Mouse (Mus musculus): ENCODE data around the gene Rad23a. TPM values are rescaled to one million over a fixed set of nuclear protein-coding genes. Genes with fewer than 3 reads are reported as not detected.

The Rad23a gene
- total RNA-seq, 2 experiments from 2014 or later, result 63.8 to 77.0 TPM

GRCm38 (mm10) chr8:84814555-84815441 lies 25.7 kb downstream of the Rad23a start:
- DNase-seq (ENCODE audit: low spot score in 2 of 2), result no peak

DNA sequence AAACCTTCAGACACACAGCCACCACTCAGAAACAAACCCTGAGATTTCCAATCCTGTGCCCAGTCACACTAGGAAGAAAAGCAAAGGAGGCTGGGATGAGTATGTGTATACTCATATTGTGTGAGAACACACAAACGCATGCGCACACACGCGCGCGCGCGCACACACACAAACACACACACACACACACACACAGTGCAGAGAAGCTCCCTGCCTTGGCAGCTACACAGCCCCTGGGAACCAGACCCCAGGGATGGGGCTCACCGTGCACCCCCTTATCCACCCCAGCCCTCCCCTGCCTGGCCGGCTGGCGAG lies 26.3 kb downstream of the Rad23a start:
- no peak for DNase-seq (ENCODE audit: low spot score in 2 of 2)

- no peak for DNase-seq (ENCODE audit: low spot score in 2 of 2)
These were observed 26.6 kb downstream of the Rad23a start for GRCm38 (mm10) chr8:84813830-84814229.

- DNase-seq (ENCODE audit: low spot score in 2 of 2), result peak in 1 of 2 experiments; percentile 92
These were observed 27.4 kb downstream of the Rad23a start for GRCm38 (mm10) chr8:84813059-84813458.

- no peak for DNase-seq (ENCODE audit: low spot score in 2 of 2)
These were observed 29.2 kb downstream of the Rad23a start for GRCm38 (mm10) chr8:84811303-84811702.

DNA sequence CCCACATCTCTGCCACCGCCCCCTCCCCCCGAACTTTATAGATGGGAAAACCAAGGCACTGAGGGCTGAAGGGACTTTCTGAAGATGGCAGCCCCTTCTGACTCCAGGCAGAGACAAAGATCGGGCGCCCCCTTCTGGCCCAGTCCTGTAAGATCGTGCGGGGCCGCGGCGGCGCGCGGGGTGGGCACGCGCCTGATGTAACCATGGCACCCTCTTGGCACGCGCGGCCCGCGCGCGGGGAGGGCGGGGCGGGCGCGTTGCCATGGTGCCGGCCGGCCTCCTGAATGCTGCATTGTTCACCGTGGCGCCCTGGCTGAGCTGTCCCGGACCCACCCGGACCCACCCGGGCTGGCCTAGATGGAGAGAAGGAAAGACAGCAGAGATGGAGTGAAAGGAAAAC lies 29.6 kb downstream of the Rad23a start:
- DNase-seq (ENCODE audit: low spot score in 2 of 2), result peak; percentile 95 to 99

DNA sequence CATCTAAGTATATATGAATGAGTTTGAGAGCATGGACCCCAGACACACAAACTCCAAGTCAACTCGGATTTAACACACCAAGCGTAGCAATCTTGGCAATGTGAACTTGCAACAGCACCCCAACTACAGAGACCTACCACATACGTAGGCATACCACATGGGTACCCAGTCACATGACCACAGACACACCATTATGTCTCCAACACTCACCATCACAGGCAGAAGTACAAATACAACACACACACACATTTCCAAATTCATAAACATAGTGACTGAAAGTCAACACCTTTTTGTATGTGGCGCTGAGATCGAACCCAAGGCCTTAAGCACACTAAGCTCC lies 30.6 kb downstream of the Rad23a start:
- DNase-seq (ENCODE audit: low spot score in 2 of 2), result no peak

- no peak for DNase-seq (ENCODE audit: low spot score in 2 of 2)
These were observed 31.1 kb downstream of the Rad23a start for GRCm38 (mm10) chr8:84809109-84809940.

DNA sequence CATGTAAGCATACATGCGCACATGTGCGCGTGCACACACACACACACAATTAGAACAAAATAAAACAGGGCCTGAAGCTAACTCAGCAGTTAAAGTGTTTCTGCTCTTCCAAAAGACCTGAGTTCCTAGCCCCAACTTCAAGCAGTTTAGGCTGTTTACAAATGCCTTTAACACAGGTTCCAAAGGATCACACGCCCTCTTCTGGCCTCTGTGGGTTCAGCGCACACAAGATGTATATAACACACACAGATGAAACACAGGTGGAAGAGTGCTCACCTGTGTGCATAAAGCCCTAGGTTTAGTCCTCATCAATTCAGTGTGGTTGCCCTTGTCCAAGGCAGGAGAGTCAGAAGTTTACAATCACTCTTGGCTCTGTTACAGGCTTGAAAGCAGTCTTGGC lies 34.4 kb downstream of the Rad23a start:
- DNase-seq (ENCODE audit: low spot score in 2 of 2), result no peak

DNA sequence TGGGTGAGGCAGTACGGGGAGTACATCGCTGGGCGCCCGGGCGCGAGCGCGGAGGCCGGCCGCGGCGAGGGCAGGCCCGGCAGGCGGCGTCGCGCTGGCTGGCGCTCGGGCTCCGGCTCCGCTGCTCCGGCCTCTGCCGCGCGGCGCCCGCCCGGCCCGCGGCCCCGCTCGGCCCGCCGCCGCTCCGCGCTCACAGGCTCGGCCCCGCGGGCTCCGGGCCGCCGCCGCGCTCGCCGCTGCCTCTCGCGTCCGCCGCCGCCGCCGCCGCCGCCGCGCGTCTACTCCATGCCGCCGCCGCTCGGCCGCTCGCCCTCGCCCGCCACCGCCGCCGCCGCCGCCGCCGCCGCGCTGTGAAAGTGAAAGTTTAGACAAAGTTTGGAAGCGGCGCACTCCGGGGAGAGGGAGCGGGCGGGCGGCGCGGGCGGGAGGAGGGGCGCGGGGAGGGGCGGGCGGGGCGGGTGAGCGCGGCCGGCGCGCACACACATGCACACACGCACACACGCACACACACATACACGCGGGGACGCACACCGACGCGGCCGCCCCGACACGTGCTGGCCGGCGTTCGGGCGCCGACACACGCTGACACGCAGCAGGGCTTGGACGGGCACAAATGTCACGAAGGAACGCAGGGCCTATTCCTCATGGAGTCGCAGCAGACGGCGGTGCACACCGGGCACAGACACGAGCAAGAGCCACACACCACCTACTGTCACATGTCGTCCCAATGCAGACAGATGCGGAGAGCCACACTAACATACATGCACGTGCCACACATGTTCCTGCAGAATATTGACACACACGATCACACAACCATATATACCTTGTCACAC lies 40.2 kb downstream of the Rad23a start, which contains the start of gene Nfix:
TSS of gene Nfix (minus strand) at position 346 of the 833 bp plus-strand sequence.
- peak in 1 of 2 experiments; percentile 72 for DNase-seq (ENCODE audit: low spot score in 2 of 2)

- DNase-seq (ENCODE audit: low spot score in 2 of 2), result peak in 1 of 2 experiments; percentile 65
These were observed 41.1 kb downstream of the Rad23a start for GRCm38 (mm10) chr8:84799136-84799931.

GRCm38 (mm10) chr8:84798446-84799135 lies 41.9 kb downstream of the Rad23a start:
- no peak for DNase-seq (ENCODE audit: low spot score in 2 of 2)

- DNase-seq (ENCODE audit: low spot score in 2 of 2), result no peak
These were observed 42.5 kb downstream of the Rad23a start for GRCm38 (mm10) chr8:84797971-84798370.

- DNase-seq (ENCODE audit: low spot score in 2 of 2), result no peak
These were observed 43.1 kb downstream of the Rad23a start for GRCm38 (mm10) chr8:84797256-84797797.

- no peak for DNase-seq (ENCODE audit: low spot score in 2 of 2)
These were observed 46.0 kb downstream of the Rad23a start for GRCm38 (mm10) chr8:84794486-84794885.

DNA sequence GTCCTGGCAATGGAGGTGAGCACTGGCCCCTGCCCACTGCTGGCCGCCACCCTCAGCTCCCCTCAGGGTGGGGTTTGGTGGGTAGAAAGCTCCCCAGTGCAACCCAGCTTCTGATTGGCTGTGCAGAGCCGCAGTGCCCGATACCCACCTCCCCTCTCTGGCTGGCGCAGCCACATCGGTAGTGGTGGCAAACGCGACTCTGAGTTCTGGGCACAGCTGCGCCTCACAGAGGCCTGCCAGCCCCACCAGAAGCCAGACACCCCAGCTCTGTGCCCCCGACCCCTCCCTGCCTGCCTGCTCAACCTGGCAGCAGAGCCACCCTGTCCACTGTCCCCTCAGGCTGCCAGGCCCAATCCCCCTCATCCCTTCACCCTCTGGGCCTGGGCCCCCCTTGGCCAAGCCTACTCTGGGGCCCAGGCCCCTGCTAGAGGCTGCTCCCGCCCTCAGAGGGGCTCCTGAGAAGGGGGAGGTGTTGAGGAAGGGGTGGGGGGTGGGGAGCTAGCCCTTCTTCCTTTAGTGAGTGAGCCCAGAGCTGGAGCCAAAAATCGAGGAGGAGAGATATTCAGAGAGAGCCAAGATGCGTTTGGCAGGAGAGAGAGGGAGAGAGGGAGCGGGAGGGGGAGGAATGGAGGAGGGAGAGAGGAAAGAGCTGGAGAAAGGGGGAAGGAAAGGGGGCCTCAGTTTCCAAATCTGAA lies 46.5 kb downstream of the Rad23a start:
- peak in 1 of 2 experiments; percentile 80 for DNase-seq (ENCODE audit: low spot score in 2 of 2)

GRCm38 (mm10) chr8:84793134-84793533 lies 47.3 kb downstream of the Rad23a start:
- DNase-seq (ENCODE audit: low spot score in 2 of 2), result peak in 1 of 2 experiments; percentile 73

DNA sequence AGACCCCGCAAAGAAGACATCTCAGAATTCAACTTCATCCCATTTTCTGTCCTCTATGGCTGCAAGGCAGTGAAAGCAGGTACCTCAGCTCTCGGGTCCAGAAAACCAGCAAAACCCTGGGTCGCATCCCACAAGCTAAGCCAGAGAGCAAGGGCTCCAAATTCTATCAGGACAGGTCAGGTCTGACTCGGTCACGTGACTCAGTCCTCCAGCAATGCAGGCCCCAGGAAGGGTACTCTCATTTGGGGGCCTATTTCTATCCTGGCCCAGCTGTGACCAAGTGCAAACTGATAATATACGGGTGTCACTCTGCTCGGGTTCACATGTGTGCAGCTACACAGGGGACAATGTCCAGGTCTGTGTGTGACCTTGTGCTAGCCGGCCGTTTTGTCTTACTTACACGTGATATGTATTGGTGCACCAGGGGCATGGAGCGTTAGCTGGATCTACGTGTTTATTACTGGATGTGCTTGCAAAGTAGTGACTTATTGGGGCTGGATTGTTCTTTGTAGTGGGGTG lies 48.0 kb downstream of the Rad23a start:
- no peak for DNase-seq (ENCODE audit: low spot score in 2 of 2)

DNA sequence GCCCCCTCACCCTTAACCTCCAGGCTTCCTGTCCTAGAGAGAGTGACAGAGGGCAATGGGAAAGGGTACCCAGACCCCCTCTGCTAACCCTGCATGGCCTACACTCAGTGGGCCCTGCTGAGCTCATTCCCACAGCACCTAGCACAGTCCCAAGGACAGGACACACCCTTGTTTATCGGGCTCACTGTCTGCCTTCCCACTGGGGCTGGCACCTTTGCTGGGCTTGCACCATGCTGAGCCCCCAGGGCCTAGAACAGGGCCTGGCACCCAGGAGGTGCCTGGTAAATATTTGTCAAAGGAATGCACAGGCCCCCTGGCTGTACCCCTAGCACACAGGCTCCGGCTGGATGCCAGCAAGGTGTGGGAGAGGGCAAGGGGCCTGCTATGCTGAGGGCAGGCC lies 49.9 kb downstream of the Rad23a start:
- no peak for DNase-seq (ENCODE audit: low spot score in 2 of 2)

All from layer of hippocampus, adult 18-20 months (tissue).